ENCODE assay signal across 8 mouse cellular contexts in the genomic region with DNA sequence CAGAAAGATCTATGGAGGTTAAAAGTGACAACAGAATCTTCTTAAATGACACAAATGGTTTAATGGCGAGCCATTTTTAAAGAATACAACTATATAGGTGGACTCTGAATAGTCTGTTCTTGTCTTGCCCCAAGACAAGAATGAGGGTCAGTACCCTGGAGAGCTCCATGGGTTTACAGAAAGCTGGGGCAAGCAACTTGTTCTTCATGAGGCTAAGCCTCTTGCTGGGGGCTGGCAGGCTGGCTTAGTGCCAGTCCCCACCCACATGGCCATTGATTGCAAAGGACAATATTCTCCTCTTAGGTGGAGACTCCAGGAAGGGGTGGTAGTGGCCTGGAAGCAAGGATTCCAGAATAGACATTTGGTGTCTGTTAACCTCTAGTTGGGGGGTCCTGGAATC.
DNase-seq lines count a peak whose midpoint lies in the region.

No protein-coding gene starts in this region.

- intact Hi-C loops in heart, postnatal 10 days (cut with DNase I), result no loop called here

- DNase-seq in heart, postnatal 10 days, result peak; percentile 40 to 61
- DNase-seq in heart, adult 18-20 months, result no peak
- peak; percentile 60 for DNase-seq in testis, postnatal 10 days (ENCODE audit: low spot score)
- no peak for DNase-seq in testis, postnatal 14 days (ENCODE audit: low spot score)
- peak; percentile 53 for DNase-seq in embryo, embryonic 9.5 days (ENCODE audit: extremely low spot score)
- peak; percentile 78 for DNase-seq in retina, postnatal 1 day
- DNase-seq in layer of hippocampus, adult 8-10 months (ENCODE audit: low spot score in 2 of 2), result no peak
- DNase-seq in layer of hippocampus, adult 11-12 months (ENCODE audit: low spot score), result no peak

Comparison
In these comparisons a context has a peak if more than half of its experiments do, and no peak if none do; other contexts are left out.
1. DNase-seq: peak in heart, postnatal 10 days (2 of 2), testis, postnatal 10 days (single experiment), embryo, embryonic 9.5 days (single experiment) and retina, postnatal 1 day (single experiment); none in heart, adult 18-20 months (0 of 2), testis, postnatal 14 days (single experiment), layer of hippocampus, adult 8-10 months (0 of 2) and layer of hippocampus, adult 11-12 months (single experiment).